Mouse (Mus musculus): ENCODE measurements around the gene Ramp3.
A peak's percentile ranks its signal among the peaks of the same experiment; 100 is the strongest.

Gene Ramp3

DNA sequence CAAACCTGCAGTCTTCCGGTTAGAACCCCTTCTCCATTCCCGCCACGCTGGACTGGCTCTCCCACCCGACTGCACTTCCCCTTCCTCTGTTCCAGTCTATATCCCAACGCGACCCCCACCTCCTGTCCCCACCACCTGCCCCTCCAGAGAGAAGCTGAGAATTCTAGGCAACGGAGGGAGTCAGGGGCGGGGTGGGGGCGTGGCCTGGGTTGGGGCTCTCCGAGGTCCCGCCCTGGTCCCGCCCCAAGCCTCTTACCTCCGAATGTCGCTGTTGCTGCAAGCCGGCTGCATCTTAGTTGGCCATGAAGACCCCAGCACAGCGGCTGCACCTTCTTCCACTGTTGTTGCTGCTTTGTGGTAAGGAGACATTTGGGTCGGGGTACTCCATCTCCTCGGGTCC lies at the start of gene Ramp3:
Ramp3 (plus strand) TSS at position 251 of the 400 bp plus-strand sequence.
- peak; percentile 82 for DNase-seq (ENCODE audit: low read depth)

DNA sequence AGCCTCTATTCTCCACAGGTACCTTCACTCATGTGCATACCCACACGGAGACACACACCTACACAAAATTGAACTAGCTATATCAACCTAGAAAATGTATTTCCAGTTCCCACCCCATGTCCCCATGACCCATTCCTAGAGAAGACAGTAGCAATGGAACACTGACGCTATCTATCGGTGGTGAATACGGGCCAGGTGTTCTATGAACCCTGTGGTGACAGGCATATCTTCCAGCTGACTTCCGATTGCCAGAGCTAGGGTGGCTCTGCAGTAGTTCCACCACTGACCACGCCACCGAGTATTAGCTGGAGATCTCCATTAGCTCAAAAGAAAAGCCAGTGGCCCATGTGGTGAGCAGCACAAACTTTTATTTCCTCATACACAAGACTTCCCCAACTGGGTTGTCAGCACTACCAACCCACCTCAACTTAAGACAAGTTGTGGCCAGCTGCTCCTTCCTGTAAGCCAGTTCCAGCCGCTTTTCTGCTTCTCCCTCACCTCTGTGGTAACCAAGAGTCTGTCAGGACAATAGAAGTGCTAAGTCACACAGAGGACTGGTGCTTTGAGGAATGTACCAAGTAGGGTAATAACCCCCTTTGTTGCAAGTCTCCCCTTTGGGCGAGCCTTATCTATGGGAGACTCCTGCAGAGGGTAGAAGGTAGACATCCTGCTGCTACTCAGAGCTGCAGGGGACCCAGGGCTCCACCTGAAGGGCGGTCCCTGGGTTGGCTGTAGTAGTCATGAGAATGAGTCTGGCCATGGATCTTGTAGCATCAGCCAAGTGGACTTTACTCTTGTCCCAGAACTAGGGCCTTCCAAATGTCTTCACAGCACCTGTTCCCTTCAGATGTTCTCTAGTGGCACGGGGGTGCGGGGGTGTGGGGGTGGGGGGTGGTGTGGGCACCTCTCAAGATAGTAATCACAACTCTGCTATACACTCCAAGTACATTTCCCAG lies 42.8 kb upstream of the Ramp3 start:
- DNase-seq (ENCODE audit: low read depth), result no peak

DNA sequence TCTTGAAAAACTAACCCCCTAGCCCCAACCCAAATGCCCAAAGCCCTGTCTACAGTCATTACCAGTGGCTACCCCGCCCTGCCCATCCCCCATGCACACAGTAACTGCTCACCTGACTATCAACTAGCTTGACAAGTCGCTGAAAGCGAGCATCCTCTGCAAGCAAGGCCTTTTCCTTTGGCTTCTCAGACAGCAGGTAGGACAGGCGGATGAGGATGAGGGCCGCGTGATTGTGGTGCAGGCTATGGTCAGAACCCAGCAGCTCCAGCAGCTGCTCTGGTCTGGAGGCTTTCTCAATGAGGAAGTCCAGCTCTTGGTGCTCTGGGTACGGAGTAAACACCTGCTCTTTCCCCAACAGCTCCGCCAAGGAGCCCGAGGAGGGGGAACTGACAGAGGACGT lies 34.6 kb upstream of the Ramp3 start:
- no peak for DNase-seq (ENCODE audit: low read depth)

DNA sequence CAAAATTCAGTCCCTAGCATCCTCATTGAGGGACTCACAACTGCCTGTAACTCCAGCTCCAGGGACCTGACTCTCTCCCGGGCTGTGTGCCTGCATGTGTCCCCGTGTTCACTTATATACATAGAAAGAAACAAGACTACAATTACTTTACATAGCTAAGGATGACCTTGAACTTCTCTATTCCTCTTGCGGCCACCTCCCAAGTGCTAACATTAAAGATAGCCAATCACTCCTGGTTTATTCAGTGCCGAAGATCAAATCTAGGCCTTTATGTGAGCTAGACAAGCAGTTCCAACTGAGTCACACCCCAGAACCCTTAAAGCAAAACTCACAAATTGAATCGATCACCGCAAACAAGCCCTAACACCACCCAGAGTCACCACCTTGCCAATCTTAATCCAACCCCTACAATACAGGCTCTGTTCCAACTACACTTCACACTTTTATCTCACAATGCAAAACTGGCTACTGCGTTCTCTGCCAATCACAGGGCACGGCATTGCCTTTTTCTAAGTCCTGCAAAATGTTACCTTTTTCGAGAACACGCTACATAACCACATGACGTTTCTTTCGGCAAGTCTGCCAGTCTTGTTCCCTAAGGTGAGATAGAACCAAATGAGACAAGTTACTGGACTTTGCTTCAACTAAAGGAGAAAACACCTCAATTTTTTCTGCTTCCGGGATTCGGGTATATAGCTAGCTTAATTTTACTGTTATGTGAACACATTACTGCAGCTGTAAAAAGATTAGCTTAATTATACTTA lies 33.5 kb upstream of the Ramp3 start:
- DNase-seq (ENCODE audit: low read depth), result peak; percentile 39

DNA sequence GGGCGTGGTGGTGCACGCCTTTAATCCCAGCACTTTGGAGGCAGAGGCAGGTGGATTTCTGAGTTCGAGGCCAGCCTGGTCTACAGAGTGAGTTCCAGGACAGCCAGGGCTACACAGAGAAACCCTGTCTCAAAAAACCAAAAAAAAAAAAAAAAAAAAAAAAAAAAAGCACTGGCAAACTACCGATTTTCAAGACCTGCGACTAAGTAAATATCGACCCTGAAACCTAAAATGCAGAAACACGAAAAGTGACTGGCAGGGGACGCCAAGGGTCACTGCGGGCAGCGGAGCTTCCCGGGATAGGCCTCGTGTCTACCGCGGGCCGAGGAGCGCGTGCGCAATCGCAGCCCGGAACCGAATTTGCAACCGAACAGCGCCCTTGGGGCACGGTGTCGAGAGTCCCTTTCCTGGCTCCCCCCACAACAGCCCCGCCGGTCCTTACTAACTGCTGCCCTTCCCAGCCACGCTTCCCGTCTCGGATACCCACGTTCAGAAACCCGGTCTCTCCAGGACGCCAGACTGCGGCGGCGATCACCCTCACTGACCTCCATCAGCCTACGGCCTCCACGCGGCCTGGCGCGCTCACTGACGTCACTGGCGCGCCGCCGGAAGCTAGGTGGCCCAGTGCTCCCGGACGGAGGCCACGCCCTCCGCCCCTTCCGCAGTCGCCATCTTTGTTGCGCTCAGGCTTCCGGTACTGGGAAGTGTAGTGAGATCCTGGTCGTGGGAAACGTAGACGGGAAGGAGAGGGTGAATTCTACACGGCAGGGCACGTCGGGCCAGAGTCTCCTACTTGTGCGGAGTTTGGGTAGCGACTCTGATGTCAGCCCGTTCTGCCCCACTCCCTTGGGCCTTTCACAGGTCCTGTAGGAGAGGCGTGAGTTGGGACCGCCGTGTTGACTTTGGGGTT lies 32.6 kb upstream of the Ramp3 start, which contains the start of gene Tbrg4:
Tbrg4 (minus strand) TSS at position 590 of the 910 bp plus-strand sequence.
- DNase-seq (ENCODE audit: low read depth), result peak; percentile 97

DNA sequence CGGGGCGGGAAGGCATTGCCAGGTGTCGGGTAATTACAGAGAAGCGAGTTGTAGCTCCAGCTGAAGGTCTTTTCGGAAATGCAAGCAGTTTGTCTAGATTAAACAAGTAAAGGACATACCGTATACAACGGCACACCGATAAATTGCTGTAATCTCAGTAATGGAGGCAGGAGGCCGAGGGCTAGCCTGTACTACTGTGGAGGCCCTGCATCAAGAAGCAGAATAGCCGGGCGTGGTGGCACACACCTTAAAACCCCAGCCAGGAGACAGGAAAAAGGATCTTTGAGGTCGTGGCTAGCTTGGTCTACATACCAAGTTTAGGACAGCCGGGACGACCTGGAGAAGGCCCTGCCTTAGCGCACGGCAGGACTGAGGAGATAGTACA lies 31.9 kb upstream of the Ramp3 start:
- DNase-seq (ENCODE audit: low read depth), result no peak

DNA sequence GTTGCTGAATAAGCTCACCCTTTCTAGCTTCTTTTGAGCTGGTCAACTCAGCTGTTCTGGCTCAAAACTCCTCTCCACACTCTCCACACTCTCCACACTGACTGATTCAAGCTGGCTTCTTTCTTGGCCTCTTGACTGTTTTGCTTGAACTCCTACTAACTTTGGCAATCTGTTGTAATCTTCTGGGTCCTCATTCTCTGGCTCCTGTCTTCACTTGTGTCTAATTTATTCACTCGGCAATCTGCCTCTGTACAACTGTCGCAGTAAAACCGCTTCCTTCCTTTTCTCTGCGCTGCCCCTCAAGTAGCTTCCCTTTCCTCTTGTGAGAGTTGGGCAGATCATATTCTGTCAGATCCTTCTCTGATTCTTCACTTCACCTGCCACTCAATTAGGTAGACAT lies 30.6 kb upstream of the Ramp3 start:
- DNase-seq (ENCODE audit: low read depth), result peak; percentile 77

DNA sequence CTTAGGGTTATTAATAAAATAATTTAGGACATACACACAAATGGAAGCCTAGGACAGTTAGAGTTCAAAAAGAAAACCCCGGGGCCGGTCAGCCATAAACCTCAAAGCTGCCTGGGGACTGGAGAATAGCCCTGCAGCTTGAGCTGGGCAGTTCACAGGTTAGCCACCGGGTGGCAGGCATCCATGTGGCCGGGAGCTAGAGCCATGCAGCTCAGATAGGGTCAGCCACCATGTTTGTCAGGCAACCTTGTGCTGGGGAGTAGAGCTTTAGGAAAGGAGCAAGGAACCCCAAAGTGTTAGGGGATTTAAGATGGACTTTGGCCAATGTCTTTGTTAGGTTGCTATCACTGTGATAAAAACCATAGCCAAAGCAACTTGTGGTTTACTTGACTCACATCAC lies 29.8 kb upstream of the Ramp3 start:
- DNase-seq (ENCODE audit: low read depth), result peak; percentile 73

DNA sequence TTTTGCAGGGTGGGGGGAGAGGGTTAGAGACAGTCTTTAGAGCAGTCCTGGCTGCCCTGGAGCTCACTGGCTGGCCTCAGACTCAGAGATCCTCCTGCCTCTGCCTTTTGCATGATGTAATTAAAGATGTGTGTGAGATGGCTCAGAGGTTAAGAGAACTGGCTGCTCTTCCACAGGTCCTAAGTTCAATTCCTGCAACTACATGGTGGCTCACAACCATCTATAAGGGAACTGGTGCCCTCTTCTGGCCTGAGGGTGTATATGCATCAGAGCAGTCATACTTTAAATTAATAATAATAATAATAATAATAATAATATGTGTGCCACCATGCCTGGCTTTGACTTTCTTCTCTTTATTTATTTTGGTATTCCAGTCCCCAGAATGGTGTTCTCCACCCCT lies 28.7 kb upstream of the Ramp3 start:
- peak; percentile 76 for DNase-seq (ENCODE audit: low read depth)

DNA sequence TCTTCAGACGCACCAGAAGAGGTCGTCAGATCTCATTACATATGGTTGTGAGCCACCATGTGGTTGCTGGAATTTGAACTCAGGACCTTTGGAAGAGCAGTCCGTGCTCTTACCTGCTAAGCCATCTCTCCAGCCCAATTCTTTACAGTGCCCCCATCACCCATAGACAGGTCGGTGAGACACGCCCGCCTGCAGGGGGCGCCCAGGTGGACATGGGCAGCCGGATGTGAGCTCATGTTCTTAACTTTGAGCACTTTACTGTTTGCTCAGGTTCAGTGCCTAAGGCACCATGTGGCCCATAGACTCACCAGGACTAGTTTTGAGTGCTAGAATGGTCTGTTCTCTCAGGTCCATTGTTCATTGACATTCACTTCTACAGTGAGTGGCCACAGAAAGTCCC lies 22.2 kb upstream of the Ramp3 start:
- peak; percentile 58 for DNase-seq (ENCODE audit: low read depth)

DNA sequence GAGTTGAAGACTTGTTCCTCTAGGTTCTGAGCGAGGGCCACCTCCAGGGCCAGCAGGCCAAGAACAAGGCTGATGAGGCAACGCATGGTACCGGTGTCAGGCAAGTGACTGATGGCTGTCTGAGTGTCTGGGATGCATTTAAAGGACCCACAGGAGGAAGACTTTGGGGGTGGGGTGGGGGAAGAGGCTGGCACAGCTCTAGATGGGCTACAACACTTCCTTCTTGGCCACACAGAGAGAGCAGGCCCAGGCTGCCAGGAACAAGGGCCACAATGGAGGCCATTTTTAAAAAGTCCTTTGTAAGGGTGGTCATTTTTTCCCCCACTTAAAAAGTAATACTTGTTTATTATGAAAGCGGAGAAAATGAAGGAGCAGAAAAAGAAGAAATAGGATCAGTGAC lies 19.8 kb upstream of the Ramp3 start, which contains the start of gene Wap:
Wap (minus strand) TSS at position 101 of the 400 bp plus-strand sequence.
- no peak for DNase-seq (ENCODE audit: low read depth)

DNA sequence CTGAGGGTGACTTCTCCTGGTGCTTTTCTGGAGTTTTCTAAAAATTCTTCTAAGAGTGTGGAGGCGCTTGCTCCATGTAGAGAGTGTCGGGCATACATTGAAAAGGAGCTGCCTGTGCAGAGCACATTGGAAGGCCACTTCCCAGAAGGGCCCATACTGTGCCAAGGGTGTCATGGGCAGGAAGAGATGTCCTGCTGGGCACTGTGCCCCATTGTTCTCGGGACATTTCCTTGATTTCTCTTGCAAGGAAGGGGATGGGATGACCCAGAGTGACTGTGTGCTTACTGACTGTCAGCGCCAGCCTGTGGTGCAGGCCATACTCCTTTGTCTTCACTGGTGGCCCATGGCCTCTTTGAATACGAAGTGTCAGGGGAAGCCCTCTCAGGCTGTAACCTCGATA lies 19.2 kb upstream of the Ramp3 start:
- no peak for DNase-seq (ENCODE audit: low read depth)

DNA sequence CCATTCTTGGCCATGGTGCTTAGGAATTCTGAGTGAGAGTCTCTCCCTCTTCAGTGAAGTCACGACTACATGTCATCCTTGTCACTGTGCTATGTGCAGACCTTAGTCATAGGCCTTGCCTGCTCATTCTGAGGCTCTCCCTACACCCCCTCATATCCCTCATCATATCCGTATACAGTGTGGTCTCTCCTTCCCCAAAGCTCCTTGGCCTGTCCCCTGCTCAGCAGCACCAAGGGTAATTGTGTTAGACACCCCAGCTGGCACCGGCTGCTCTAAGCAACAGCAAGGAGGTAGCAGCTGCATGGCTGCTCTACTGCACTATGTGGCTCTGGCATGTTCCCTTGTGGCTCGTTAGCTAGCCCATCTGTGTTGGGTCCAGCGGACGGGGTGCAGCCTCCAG lies 13.8 kb upstream of the Ramp3 start:
- no peak for DNase-seq (ENCODE audit: low read depth)

DNA sequence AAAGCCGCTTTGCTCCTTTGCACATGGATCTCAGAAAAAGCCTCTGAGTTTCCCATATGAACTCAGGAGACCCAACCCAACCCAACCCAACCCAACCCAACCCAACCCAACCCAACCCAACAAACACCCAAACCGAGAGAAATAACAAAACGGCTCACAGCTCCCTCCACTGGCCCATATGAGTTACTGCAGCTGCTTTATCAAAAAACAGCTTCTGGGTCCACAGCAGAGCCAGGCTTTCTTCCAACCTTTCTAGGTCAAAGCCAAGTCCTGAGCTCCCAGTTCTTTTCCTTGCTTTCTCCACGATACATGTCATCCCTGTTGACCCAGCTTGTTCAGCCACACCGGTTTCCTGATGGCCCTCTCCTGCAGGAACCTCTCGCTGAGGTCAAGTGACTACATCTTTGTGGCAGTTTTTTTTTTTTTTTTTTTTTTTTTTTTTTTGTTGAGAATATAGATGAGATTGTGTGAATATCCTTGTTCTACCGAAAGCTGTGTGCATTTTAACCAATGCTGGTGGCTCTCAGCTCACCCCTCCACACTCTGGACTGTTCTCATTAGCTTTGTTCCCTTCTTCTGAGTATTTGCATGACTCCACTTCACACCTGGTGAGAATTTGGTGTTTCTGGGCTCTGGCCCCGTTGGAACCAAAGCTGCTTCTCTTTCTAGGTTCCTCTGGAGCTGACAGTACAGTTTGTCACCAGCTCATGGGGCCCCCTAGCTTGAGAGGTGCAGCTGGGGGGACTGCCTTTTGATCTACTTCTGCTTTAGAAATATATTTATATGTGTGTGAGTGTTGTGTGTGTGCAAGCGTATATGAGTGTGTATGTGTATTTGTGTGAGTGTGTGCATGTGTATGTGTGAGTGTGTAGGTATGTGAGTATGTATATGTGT lies 10.2 kb upstream of the Ramp3 start:
- peak; percentile 42 for DNase-seq (ENCODE audit: low read depth)

DNA sequence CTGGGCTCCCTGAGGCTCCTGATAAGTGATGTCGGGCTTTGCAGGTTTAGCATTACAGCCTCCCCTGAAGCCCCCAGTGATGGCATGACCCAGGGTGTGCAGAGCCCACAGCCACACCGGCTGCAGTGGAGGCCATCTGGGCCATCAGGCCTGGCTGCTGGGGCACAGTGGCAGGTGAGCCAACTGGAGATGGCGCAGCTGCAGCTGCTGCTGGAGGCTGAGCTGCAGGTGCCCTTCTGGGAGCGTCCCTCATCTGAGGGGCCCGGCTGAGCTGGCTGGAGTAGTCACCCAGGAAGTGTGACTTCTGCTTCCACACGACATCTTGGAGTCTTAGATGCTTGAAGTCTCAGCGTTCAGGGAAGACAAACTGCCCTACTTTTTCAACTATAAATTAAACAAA lies 7.8 kb upstream of the Ramp3 start:
- no peak for DNase-seq (ENCODE audit: low read depth)

DNA sequence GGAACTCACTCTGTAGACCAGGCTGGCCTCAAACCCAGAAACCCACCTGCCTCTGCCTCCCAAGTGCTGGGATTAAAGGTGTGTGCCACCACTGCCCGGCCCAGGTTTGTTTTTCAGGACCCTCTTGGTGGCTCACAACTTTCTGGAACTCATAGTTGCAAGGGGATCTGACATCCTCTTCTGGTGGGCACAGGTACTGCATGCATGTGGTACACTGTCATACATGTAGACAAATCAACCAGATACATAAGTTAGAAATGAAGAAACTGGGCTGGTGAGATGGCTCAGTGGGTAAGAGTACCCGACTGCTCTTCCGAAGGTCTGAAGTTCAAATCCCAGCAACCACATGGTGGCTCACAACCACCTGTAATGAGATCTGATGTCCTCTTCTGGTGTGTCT lies 5.3 kb upstream of the Ramp3 start:
- DNase-seq (ENCODE audit: low read depth), result peak; percentile 50

DNA sequence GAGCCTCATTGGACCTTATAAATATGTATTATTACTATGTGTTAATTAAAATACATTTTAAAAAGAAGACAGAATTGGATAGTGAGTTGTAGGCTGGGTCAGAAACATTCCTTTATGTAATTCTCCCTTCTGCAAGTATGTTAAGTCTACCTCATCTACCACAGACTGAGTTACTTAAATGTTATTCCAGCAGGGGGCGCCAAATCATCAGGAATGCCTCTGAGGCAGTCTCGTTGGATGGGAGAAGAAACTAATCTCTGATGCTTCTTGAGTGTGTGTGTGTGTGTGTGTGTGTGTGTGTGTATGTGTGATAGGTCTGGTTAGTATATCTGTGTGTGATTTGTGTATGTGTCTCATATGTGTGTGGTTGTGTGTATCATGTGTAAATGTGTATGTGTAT lies 3.4 kb upstream of the Ramp3 start:
- DNase-seq (ENCODE audit: low read depth), result peak; percentile 95

DNA sequence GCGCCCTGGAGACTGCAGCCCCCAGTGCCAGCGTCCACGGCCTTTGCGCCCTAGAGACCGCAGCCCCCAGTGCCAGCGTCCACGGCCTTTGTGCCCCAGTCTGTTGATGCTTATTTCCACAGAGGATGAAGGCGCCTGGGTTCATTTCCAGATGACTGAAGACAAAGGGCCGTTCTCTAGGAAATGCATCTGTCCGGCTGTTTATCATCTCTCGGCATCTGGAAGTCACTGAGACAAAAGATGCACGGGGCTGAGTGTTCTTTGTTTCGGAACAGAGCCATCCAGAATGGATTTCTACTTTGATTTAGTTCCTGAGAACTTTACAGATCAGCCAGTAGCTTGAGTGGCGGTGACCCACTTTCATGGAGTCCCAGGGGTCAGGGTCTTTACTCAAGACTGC lies 2.9 kb downstream of the Ramp3 start:
- no peak for DNase-seq (ENCODE audit: low read depth)

DNA sequence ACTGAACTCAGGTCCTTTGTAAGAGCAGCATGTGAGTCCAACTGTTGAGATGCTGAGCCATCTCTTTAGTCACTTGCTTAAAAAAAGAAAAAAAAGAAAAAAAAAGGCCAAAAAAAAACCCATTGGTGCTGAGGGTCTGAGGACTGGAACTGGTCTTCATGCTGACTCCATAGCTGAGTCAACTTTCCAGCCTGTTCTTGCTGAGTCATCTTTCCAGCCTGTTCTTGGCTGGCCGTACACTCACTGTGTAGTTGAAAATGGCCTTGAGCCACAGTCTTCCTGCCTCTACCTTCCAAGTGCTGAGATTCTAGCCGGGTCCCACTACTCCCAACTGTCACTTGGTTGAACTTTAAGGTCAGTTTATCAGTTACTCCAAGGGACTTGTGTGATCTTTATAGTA lies 8.3 kb downstream of the Ramp3 start:
- no peak for DNase-seq (ENCODE audit: low read depth)

DNA sequence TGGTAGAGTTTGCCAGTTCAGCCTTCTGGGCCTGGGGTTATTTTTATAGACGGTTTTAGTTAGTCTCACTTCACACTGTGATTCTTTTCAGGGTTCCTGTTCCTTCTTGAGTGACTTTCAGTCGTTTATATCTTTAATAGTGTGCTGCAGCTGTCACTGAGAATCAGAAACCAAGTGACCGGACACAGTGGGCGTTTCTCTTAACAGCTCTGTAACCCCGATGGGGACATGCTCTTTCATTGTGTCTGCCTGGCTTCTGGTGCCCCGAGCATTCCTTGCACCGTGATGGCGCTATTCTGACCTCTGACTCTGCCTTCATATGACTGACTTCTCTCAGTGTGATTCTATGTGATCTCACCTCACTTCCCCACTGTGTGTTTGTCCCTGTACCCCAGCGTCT lies 10.7 kb downstream of the Ramp3 start:
- DNase-seq (ENCODE audit: low read depth), result no peak

DNA sequence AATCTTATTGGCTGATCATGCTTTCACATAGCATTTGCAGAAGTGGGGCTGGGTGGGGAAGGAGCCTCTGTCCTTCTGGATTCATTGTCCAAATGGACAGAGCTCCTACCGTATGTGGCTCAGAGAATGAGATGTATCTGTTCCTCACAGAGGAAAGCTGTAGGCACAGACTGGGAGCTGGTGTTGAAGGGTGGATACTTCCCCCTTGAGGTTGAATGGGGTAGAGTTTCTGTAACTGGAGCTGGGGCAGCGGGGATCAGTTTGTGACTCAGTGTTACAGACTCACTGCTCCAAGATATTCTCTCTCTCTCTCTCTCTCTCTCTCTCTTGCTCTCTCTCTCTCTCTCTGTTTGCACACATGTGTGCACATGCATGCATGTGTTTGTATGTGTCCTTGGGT lies 11.7 kb downstream of the Ramp3 start:
- DNase-seq (ENCODE audit: low read depth), result no peak

Measured in induced T-regulatory cell, adult 2 months (primary cell).